Mouse (Mus musculus) myocyte (in vitro differentiated cells): ENCODE data around the gene Rffl.

Experiments used
- CEBPB ChIP-seq: IDR thresholded peaks from 2 replicates; pipeline ENCODE4 v1.6.1; 2011; ENCODE audit warnings: mild to moderate bottlenecking, moderate library complexity; ENCODE audit not compliant: poor library complexity, insufficient read depth, severe bottlenecking
- POLR2A ChIP-seq: IDR thresholded peaks from one replicate; pipeline ENCODE4 v1.6.1; 2011; ENCODE audit warnings: low read depth, mild to moderate bottlenecking, control low read depth, moderate library complexity; ENCODE audit not compliant: insufficient read length
- TCF12 ChIP-seq: IDR thresholded peaks from one replicate; pipeline ENCODE4 v1.6.1; 2011; ENCODE audit warnings: mild to moderate bottlenecking, control low read depth; ENCODE audit not compliant: poor library complexity, insufficient read depth, severe bottlenecking
- USF1 ChIP-seq: IDR thresholded peaks from one replicate; pipeline ENCODE4 v1.6.1; 2011; ENCODE audit warnings: low read depth, mild to moderate bottlenecking, control low read depth, moderate library complexity

- TF ChIP-seq POLR2A (no peak), CEBPB (no peak), USF1 (no peak), TCF12 (no peak)
Measured at GRCm38 (mm10) chr11:82877726-82878344, 6.8 kb upstream of the Rffl start.
